Mouse (Mus musculus) kidney, postnatal 36 days (tissue): Measurements from ENCODE around the gene Dcbld1.
A peak's percentile ranks its signal among the peaks of the same experiment; 100 is the strongest.

Experiments
- DNase-seq, 2 experiments: peaks; one replicate each; pipeline ENCODE4 v3.0.0; 2021 to 2022; ENCODE audit warnings: mixed read lengths in 2 of 2

Gene Dcbld1

DNA sequence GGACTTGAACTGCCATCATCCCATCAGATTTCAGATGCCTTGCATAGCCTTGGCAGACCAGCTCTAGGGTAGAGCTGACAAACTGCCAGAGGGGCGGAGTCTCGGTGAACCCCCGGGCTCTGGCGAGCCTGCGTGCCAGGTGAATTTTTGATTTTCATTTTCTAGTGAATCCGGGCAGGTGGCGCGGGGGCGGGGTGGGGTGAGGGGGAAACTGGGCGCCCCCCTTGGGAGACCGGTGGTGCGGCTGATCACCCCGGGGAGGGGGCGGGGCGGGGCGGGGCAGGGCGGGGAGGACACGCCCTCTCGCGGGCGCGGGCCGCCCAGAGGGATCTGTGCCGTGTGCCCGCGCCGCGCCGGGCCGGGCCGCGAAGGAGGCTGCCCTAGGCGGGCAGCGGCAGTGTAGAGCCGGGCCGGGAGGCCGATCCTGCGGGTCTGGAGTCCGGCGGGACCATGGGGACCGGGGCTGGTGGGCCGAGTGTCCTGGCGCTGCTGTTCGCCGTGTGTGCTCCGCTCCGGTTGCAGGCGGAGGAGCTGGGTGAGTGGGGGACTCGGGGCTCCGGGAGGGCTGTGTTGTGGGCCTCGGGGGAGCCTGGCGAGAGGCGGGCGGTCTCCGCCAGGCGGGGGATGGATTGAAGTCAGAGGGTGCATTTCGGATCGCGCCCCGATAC, at the start of gene Dcbld1:
TSS of gene Dcbld1 (plus strand) at position 319 of the 668 bp plus-strand sequence.
- DNase-seq: peak; percentile 86 to 91

GRCm38 (mm10) chr10:52185900-52186299, 47.5 kb upstream of the Dcbld1 start:
- DNase-seq: no peak

- no peak for DNase-seq
Measured at GRCm38 (mm10) chr10:52194957-52195852, 38.2 kb upstream of the Dcbld1 start, which contains the start of gene Ros1. Ros1 (minus strand) TSS chr10:52195244.

- DNase-seq: no peak
Measured at GRCm38 (mm10) chr10:52204006-52204405, 29.4 kb upstream of the Dcbld1 start.

DNA sequence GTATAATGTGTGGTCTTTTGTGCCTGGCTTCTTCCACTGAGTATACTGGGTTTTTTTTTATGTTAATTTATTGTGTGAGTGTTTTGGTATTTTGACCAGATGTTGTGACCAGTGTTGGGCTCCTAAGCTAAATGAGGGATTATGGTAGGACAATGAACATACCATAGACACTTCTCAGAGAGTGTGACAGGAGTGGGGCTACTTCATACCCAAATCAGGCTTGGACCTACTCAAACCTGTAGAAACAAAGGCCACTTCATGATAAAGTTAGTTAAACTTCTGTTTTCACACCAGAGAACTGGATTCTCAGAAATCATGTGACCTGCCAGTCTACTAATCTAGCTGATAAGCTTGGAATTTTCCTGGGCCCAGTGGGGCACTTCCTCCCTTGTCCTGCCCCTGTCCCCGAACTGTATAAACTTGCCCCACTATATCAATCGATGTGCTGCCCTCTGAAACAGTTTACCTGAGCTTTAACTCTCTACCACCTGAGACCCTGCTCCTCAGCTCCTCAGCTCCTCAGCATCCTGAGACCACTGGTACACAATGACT, 18.1 kb upstream of the Dcbld1 start:
- DNase-seq: no peak

DNA sequence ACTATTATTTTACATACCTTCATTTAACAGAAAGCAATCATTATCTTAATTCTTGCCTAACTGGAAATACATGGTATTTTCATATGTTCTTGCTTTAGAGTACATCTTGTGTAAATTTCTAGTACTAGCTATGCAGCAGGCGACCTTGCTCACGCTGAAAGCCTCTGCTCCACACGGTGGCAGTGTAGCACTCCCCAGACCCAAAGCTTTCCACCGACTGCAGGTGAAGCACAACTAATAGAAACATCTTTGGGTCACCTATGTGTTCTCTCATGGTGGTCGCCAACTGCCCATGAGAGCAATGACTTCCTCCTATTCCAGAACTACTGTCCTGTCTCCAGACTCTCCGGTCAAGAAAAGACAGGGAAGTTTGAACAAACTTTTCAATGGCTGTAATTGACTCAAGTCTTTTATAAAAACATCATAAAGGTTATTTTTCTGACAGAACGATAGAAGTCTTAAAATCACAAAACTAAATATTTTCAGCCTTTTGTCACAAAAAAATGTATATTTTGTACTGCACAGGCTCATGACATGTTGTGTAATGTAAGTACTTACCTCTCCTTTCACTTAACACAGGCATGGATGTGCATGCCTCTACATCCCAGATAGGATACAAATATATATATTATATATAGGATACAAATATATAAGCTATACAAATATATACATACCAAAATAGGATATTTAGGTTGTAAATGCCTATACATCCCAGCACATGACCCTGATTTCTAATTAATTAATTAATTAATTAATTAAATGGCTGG, 16.4 kb upstream of the Dcbld1 start:
- DNase-seq: peak; percentile 72 to 86

DNA sequence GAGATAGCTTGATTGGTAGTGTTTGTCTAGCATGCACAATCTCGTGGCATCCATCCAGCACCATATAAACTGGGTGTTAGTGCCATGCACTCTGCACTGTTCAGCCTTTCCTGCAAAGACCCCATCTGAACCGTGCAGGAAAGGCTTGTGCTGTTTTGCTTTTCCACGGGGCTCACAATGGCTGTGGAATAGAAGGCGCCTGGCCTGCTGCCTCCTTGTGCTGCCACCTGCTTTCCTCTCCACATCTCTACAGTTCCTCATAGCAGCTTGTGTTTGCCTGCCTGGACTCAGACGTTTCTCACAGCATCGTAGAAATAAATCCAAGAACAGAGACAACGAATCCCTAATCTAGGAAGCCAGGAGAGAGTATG, 15.9 kb upstream of the Dcbld1 start:
- peak; percentile 12 to 13 for DNase-seq

GRCm38 (mm10) chr10:52219600-52219999, 13.8 kb upstream of the Dcbld1 start:
- DNase-seq: peak in 1 of 2 experiments; percentile 29

- peak; percentile 73 to 87 for DNase-seq
Measured at GRCm38 (mm10) chr10:52232196-52233176, 933 bp upstream of the Dcbld1 start.

DNA sequence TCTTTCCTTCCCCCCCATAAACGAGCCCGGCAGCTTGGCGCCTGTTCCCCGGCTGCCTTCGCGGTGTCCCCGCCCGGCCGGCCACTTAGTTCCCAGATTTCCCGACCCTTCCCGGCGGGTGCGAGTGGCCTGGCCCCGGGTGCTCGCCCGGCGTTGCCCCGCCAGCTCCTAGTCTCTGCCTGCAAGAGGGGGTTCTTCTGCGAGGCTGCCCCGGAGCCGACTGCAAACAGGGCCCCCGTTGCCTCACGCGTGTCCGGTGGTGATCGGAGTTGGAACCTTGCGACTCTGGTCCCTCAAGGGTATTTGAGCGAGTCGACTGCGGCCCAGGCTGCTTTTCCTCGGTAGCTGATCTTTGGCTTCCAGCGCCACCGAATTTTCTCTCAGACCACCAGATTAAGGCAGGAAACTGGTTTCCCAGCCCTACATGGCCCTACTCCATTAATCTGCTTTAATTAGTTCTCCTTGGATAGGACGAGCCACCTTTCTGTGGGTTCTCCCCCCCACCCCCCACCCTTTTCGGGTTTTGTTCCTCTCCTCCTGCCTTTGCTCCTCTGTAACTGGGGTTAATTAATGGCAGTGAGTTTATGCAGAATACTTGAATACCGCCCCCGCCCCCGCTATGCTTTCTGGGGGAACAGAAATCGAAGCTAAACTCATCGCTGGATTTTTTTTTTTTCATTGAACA, 692 bp downstream of the Dcbld1 start:
- DNase-seq: peak; percentile 34 to 61

- no peak for DNase-seq
Measured at GRCm38 (mm10) chr10:52234654-52234981, 1.2 kb downstream of the Dcbld1 start.

DNA sequence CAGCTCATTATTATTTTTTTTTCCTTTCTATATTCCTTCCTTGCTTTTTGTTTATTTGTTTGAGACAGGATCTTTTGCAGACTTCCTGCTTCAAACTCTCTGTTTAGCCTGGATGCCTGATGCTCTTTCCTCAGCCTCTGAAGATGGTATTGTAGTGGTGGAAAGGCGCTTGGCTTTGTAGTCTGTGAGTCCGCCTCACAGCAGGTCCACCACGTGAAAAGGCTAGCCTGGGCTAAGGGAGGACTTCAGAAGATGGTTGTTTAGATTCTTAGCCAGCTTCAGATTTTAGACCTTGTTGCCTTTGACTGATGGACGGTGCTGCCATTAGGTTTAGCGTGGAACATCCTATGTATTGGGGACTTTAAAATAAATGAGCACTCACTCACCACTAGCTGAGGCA, 2.0 kb downstream of the Dcbld1 start:
- DNase-seq: no peak

DNA sequence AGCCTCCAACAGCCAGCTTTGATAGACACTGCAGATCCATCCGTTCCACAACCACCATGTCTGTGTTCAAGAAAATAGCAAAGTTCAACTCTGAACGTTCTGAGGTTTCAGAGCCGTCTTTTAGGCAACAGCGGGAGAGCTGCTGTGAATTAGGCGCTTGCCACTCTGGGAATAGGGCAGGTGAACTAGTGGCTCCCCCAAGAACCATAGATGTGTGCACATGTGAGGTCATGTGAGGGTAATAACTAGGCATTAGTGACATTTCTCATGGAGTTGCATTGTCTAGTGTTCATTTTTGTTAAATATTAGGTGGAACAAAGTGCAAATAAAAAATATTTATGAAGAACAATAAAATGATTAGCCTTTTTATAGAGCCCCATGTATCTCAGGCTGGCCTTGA, 8.6 kb downstream of the Dcbld1 start:
- DNase-seq: no peak

GRCm38 (mm10) chr10:52242680-52243323, 9.4 kb downstream of the Dcbld1 start:
- DNase-seq: no peak

DNA sequence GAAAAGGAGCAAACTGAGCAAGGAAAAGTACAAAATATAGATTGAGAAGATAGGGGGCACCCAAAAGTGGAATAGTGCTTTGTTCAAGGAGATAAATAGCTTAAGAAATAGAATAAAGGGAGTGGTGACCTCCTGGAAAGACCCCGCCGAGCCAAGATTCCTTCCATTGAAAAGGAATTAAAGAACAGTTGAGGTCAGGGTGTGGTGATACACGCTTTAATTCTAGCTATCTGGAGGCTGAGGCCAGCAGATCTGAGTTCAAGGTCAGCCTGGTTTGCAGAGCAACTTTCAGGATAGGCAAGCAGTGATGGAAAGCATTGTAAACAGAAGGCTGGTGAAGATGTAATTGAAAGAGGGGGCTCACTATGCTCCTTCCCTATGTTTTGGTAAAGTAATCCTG, 12.8 kb downstream of the Dcbld1 start:
- DNase-seq: no peak

DNA sequence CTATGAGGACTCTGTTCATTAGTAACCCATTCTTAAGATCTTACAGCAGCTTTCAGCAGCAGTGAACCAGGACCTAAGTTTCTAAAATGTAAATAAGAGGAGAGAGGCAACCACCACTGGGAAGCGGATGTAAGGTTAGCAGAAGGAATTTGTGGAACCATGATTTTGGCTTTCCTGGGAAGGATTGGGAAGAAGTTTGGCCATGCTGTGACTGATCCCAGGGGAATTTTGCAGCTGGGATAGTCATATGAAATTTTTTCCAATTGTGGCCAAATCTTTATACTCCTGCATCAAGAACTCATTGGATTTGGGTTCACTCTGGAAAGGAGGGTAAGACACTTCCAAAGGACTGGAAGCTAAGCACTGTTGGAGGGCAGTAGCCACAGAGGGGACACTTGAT, 18.8 kb downstream of the Dcbld1 start:
- DNase-seq: no peak

DNA sequence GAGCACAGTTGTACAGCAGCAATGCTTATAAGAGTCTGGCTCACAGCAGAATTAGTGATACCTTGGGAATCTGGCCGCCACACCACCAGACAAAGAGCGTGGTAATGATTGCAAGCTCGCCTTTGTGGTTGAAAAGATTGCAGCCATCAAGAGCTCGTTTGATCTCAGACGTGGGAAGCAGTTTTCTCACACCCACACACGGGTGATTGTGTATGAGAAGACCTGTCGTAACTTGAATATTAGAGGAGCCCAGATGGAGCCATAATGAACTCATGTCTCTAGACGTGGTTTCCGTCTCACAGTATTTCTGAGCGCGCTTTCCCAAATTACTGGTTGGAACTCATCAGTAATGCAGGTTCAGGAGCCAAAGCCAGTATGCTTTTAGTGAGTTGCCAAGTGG, 20.0 kb downstream of the Dcbld1 start:
- no peak for DNase-seq

DNA sequence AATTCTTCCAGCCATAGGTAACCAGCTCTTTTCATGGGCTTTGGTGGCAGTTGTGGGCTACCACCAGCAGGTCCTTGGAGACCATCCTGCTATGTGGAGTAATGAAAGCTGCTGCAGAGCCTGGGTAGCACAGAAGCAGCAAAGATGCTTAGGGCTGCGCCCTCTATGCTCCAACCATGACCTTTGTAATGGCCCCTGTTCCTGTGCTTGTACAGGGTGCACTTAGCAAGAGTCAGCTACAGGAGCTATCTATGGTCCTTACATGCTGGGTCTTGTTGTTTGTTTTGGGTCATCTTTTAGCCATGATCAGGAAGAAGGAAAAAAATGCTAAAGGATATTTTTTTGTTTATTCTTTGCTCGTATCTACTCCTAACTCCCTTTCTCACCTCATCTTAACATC, 24.3 kb downstream of the Dcbld1 start:
- DNase-seq: no peak

GRCm38 (mm10) chr10:52258180-52258948, 24.9 kb downstream of the Dcbld1 start:
- no peak for DNase-seq

GRCm38 (mm10) chr10:52260209-52260608, 26.8 kb downstream of the Dcbld1 start:
- no peak for DNase-seq
